In the genomic region with DNA sequence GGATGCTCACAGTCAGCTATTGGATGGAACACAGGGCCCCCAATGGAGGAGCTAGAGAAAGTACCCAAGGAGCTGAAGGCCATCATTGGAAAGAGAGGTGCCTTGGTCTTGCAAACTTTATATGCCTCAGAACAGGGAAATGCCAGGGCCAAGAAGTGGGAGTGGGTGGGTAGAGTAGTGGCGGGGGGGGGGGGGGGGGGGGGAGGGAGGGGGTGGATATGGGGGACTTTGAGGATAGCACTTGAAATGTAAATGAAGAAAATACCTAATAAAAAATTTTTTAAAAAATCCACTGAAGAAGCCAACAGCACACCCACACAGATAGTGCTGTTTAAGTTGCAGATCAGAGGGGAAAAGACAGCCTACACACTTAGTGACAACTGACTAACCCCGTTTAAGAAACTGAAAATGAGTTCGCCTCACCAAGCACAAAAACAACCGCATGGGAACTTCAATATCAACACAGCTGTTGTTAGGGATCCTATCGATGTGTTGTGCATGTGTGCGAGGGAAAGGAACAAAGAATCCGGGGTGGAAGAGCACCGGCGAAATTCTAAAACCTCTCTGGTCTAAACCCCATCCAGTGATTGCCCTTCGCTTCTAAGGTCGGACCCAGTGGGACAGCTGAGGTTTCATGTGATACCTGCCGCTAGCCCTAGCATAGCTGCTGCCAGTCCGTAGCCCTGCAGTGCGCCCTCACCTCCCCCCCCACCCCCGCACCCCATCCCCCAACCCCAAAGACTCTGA, we compare ENCODE assay signal across 8 mouse cellular contexts. TPM values are rescaled to one million over a fixed set of nuclear protein-coding genes. Genes with fewer than 3 reads are reported as not detected.
DNase-seq lines count a peak whose midpoint lies in the region; ATAC-seq and TF ChIP-seq lines count a peak whose summit lies in the region.

No protein-coding gene starts in this region.

- H3K9me3 ChIP-seq in heart, embryonic 15.5 days (replicated peaks): no peaks in the 10 kb centered on the region
- no peaks in the 10 kb centered on the region for H3K9me3 ChIP-seq in hindbrain, postnatal 0 days (ENCODE audit: low read length)

- no peak overlapping the region for H3K9ac ChIP-seq in heart, embryonic 15.5 days
- H3K9ac ChIP-seq in hindbrain, postnatal 0 days (replicated peaks; ENCODE audit: low read length): peak overlapping the region; percentile 15; the same call in 1 of the 2 replicates

- no peak for TF ChIP-seq CTCF in bone marrow, adult 2 months (IDR thresholded peaks at IDR 0.05; ENCODE audit: control insufficient read depth, insufficient read depth, low read length)
- no peak for TF ChIP-seq CTCF in hindbrain, postnatal 0 days (IDR thresholded peaks at IDR 0.05; ENCODE audit: low read depth)

- peak overlapping the region; percentile 26 for H3K4me3 ChIP-seq in heart, embryonic 15.5 days
- no peak overlapping the region for H3K4me3 ChIP-seq in bone marrow, adult 2 months (replicated peaks; ENCODE audit: control insufficient read depth, low read depth, low read length)
- H3K4me3 ChIP-seq in hindbrain, postnatal 0 days (ENCODE audit: low read length): no peak overlapping the region

- no peaks in the 10 kb centered on the region for H3K27me3 ChIP-seq in heart, embryonic 15.5 days
- H3K27me3 ChIP-seq in hindbrain, postnatal 0 days (ENCODE audit: insufficient read depth, low read length): no peaks in the 10 kb centered on the region

- no peak for DNase-seq in heart, postnatal 14 days
- DNase-seq in hindbrain, postnatal 0 days (ENCODE audit: low spot score): no peak
- DNase-seq in neural tube, embryonic 10.5 days (ENCODE audit: extremely low spot score, low spot score): peak; percentile 58
- no peak for DNase-seq in adrenal gland, postnatal 36 days
- no peak for DNase-seq in adrenal gland, postnatal 10 days
- no peak for DNase-seq in left cerebral cortex, postnatal 36 days (ENCODE audit: low spot score in 2 of 2)

- no peaks in the 10 kb centered on the region for H3K36me3 ChIP-seq in heart, embryonic 15.5 days
- H3K36me3 ChIP-seq in hindbrain, postnatal 0 days (ENCODE audit: insufficient read depth, low read length): no peaks in the 10 kb centered on the region

- no peak for TF ChIP-seq POLR2A in bone marrow, adult 2 months (IDR thresholded peaks at IDR 0.05; ENCODE audit: borderline replicate concordance, control insufficient read depth, low read depth, low read length)

- 20% methylated on average over 14 of the region's 15 CpGs for WGBS in heart, embryonic 15.5 days
- 52% methylated on average over 15 of the region's 15 CpGs for WGBS in bone marrow, adult 2 months
- WGBS in hindbrain, postnatal 0 days: 8% methylated on average over 14 of the region's 15 CpGs

- peak overlapping the region; percentile 53 for H3K4me2 ChIP-seq in heart, embryonic 15.5 days
- H3K4me2 ChIP-seq in hindbrain, postnatal 0 days (ENCODE audit: low read depth, low read length): peak overlapping the region; percentile 40

- no peak overlapping the region for H3K27ac ChIP-seq in heart, embryonic 15.5 days
- H3K27ac ChIP-seq in bone marrow, adult 2 months (ENCODE audit: control insufficient read depth, insufficient read depth, low read depth, low read length, poor library complexity): peak overlapping the region; percentile 67
- H3K27ac ChIP-seq in hindbrain, postnatal 0 days: no peak overlapping the region

- ATAC-seq in heart, embryonic 15.5 days (replicated peaks; ENCODE audit: insufficient number of reproducible peaks, insufficient read depth, low FRiP score, low read depth): no peak
- ATAC-seq in hindbrain, postnatal 0 days: 0 out of 2 replicates have a peak, but pooled peaks have one; percentile 49

- H3K4me1 ChIP-seq in heart, embryonic 15.5 days (replicated peaks): peaks cover 13% of the 10 kb centered on the region
- H3K4me1 ChIP-seq in bone marrow, adult 2 months (ENCODE audit: control insufficient read depth, insufficient read depth, low read length): peaks cover 7% of the 10 kb centered on the region
- H3K4me1 ChIP-seq in hindbrain, postnatal 0 days (ENCODE audit: insufficient read depth, low read length): no peaks in the 10 kb centered on the region

- intact Hi-C loops in heart, postnatal 14 days (cut with DNase I): no loop called here
- intact Hi-C loops in left cerebral cortex, postnatal 36 days (cut with DNase I): no loop called here

RNA-seq across cellular contexts. Expression of a gene that starts 13.1 kb away (rescaled TPM):
- polyA plus RNA-seq in heart, embryonic 15.5 days (2015; fragmentation: Nextera tagmentation; extraction: Ambion mirVana): 21.1 and 22.2 TPM in 2 replicates
- 10 to 100 TPM; 31.5 to 33.3 TPM for total RNA-seq in heart, postnatal 14 days (2021)
- 7.9 and 16.6 TPM in 2 replicates for polyA plus RNA-seq in bone marrow, adult 2 months (2011; ENCODE audit: insufficient read depth, insufficient read length, low replicate concordance, missing spikeins)
- total RNA-seq in hindbrain, postnatal 0 days (2014; rRNA removed): 6.2 and 12.5 TPM in 2 replicates
- polyA plus RNA-seq in hindbrain, postnatal 0 days (2015; fragmentation: Nextera tagmentation; extraction: Ambion mirVana): 6.7 and 7.0 TPM in 2 replicates
- 10 to 100 TPM; 49.7 to 57.2 TPM for total RNA-seq in adrenal gland, postnatal 36 days (2021)
- 10 to 100 TPM; 48.3 to 51.7 TPM for total RNA-seq in adrenal gland, postnatal 10 days (2021)
- 10 to 100 TPM; 13.0 to 14.3 TPM for total RNA-seq in left cerebral cortex, postnatal 36 days (2021)
